In the genomic region with DNA sequence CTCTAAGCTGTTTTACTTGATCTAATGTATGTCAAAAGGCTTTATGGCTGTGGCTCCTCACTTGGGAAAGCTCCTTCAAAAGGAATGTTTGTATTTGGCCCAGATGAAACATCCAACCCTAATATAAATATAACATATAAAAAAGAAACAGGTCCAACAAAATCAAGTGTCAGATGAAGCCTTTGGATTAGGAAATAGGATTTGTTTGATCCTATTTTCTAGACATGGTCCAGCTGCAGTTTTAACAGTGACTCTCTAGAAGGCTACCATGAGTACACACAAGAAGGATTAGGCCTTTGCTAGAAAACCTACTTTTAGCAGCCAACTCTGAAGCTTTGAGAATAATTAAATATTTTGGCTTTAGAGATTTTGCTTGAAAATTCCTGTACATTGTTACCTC, we compare ENCODE assay signal across 26 mouse cellular contexts.
"Had no signal": no experiment of that assay in that cellular context is flagged by ENCODE, and none has a peak within 500 bp of the region (broad histone marks: within the 10 kb centered on the region; RNA-seq: fewer than 3 reads in every experiment).

No protein-coding gene starts in this region.

- DNase-seq: gastrocnemius, adult 2 months; gastrocnemius, postnatal 10 days; gastrocnemius, postnatal 25 days; heart, adult 18-20 months; heart, postnatal 10 days; heart, postnatal 4 days; kidney, adult 18-20 months; kidney, adult 8-10 months; kidney, postnatal 10 days; kidney, postnatal 25 days; kidney, postnatal 4 days; liver had no signal

- H3K4me3 ChIP-seq: gastrocnemius, adult 2 months; heart, embryonic 10.5 days; heart, embryonic 12.5 days; hindbrain, embryonic 10.5 days; hindbrain, embryonic 12.5 days; intestine, embryonic 15.5 days; kidney, embryonic 15.5 days; layer of hippocampus, adult 2 months; left cerebral cortex, adult 2 months; limb, embryonic 10.5 days; limb, embryonic 12.5 days had no signal

- ATAC-seq: hindbrain, embryonic 16.5 days; inflammation-experienced regulatory T-cells, adult 6 months; intestine, embryonic 15.5 days; intestine, postnatal 0 days had no signal

- H3K36me3 ChIP-seq: heart, embryonic 10.5 days; heart, embryonic 12.5 days; hindbrain, embryonic 10.5 days; hindbrain, embryonic 12.5 days; intestine, embryonic 15.5 days; kidney, embryonic 15.5 days; limb, embryonic 10.5 days; limb, embryonic 12.5 days had no signal

- H3K27me3 ChIP-seq: heart, embryonic 12.5 days; hindbrain, embryonic 12.5 days; intestine, embryonic 15.5 days; kidney, embryonic 15.5 days; limb, embryonic 12.5 days had no signal

- H3K27ac ChIP-seq: gastrocnemius, adult 2 months; heart, embryonic 10.5 days; hindbrain, embryonic 10.5 days; hindbrain, embryonic 12.5 days; hindbrain, embryonic 14.5 days; intestine, embryonic 15.5 days; kidney, embryonic 15.5 days; layer of hippocampus, adult 2 months; left cerebral cortex, adult 2 months; limb, embryonic 10.5 days; limb, embryonic 12.5 days had no signal

- H3K4me2 ChIP-seq: heart, embryonic 12.5 days; hindbrain, embryonic 12.5 days; hindbrain, embryonic 14.5 days; intestine, embryonic 15.5 days; kidney, embryonic 15.5 days; limb, embryonic 12.5 days had no signal

- H3K4me1 ChIP-seq: heart, embryonic 10.5 days; heart, embryonic 12.5 days; hindbrain, embryonic 10.5 days; hindbrain, embryonic 12.5 days; intestine, embryonic 15.5 days; kidney, embryonic 15.5 days had no signal

- H3K9ac ChIP-seq: heart, embryonic 12.5 days; hindbrain, embryonic 12.5 days; hindbrain, embryonic 14.5 days; intestine, embryonic 15.5 days; kidney, embryonic 15.5 days; limb, embryonic 12.5 days had no signal

- H3K9me3 ChIP-seq: heart, embryonic 10.5 days; heart, embryonic 12.5 days; hindbrain, embryonic 10.5 days; hindbrain, embryonic 12.5 days; intestine, embryonic 15.5 days; kidney, embryonic 15.5 days; limb, embryonic 10.5 days; limb, embryonic 12.5 days had no signal
